Mouse (Mus musculus) megakaryocyte, embryonic 14.5 days (primary cell): Measurements from ENCODE around the gene Rpf2. TPM values are rescaled to one million over a fixed set of nuclear protein-coding genes. Genes with fewer than 3 reads are reported as not detected.

Experiments
- H3K27me3 ChIP-seq: replicated peaks from 2 replicates; pipeline ENCODE3; 2012; ENCODE audit warnings: inconsistent platforms
- H3K36me3 ChIP-seq: replicated peaks from 2 replicates; pipeline ENCODE3; 2012; ENCODE audit warnings: low read length, inconsistent platforms, mixed read lengths
- H3K4me1 ChIP-seq: 2 replicates; pipeline ENCODE4 v1.6.1; 2012; ENCODE audit warnings: inconsistent platforms
- H3K4me3 ChIP-seq: replicated peaks from 2 replicates; pipeline ENCODE3; 2012; ENCODE audit warnings: moderate library complexity, mild to moderate bottlenecking, inconsistent platforms
- H3K9me3 ChIP-seq: 2 replicates; pipeline ENCODE4 v1.6.1; 2012; ENCODE audit warnings: inconsistent platforms
- FLI1 ChIP-seq: IDR thresholded peaks from 2 replicates; pipeline ENCODE4 v1.6.1; 2012; ENCODE audit warnings: low read length, inconsistent platforms, mixed read lengths
- GATA1 ChIP-seq: IDR thresholded peaks from 3 replicates; pipeline ENCODE4 v1.6.1; 2012; ENCODE audit warnings: mixed read lengths, low read length, inconsistent platforms, borderline replicate concordance
- polyA plus RNA-seq: library from polyadenylated mRNA; stranded (reverse); fragments of >175 nt; gene quantifications from 2 replicates; pipeline ENCODE4 v1.2.3, GENCODE M21; 2012; ENCODE audit warnings: low replicate concordance; ENCODE audit not compliant: insufficient read depth

The Rpf2 gene
- polyA plus RNA-seq, 1 experiment, result 1.3 TPM

- no peaks in the 10 kb centered on the region for H3K9me3 ChIP-seq
Observed at GRCm38 (mm10) chr10:40250969-40251368, 4.1 kb upstream of the Rpf2 start.

GRCm38 (mm10) chr10:40249625-40250024 is 2.8 kb upstream of the Rpf2 start:
- Histone ChIP-seq H3K9me3 (no peaks in the 10 kb centered on the region), H3K4me1 (peaks cover 44% of the 10 kb centered on the region), H3K4me3 (peak overlapping the region; percentile 36), H3K36me3 (peaks cover 68% of the 10 kb centered on the region), H3K27me3 (no peaks in the 10 kb centered on the region)
- TF ChIP-seq FLI1 (no peak), GATA1 (no peak)

More at GRCm38 (mm10) chr10:40250969-40251368, 4.1 kb upstream of the Rpf2 start:
- H3K4me1 ChIP-seq, result peaks cover 42% of the 10 kb centered on the region
- H3K36me3 ChIP-seq, result peaks cover 72% of the 10 kb centered on the region
- no peak overlapping the region for H3K4me3 ChIP-seq
- TF ChIP-seq FLI1 (no peak), GATA1 (no peak)
- H3K27me3 ChIP-seq, result no peaks in the 10 kb centered on the region

- no peaks in the 10 kb centered on the region for H3K9me3 ChIP-seq
- H3K4me1 ChIP-seq, result peaks cover 62% of the 10 kb centered on the region
- peak overlapping the region; percentile 99 for H3K4me3 ChIP-seq
- no peaks in the 10 kb centered on the region for H3K27me3 ChIP-seq
- no peak for TF ChIP-seq GATA1
- no peak for TF ChIP-seq FLI1
- peaks cover 68% of the 10 kb centered on the region for H3K36me3 ChIP-seq
Observed at GRCm38 (mm10) chr10:40247166-40247716, 405 bp upstream of the Rpf2 start.

GRCm38 (mm10) chr10:40237826-40238225 is 9.0 kb downstream of the Rpf2 start:
- Histone ChIP-seq H3K36me3 (peaks cover 89% of the 10 kb centered on the region), H3K4me1 (peaks cover 12% of the 10 kb centered on the region), H3K4me3 (no peak overlapping the region), H3K27me3 (no peaks in the 10 kb centered on the region), H3K9me3 (no peaks in the 10 kb centered on the region)
- TF ChIP-seq GATA1 (no peak), FLI1 (no peak)

- Histone ChIP-seq H3K36me3 (peaks cover 92% of the 10 kb centered on the region), H3K4me1 (peaks cover 23% of the 10 kb centered on the region)
Observed at GRCm38 (mm10) chr10:40233241-40233640, 13.6 kb downstream of the Rpf2 start.

GRCm38 (mm10) chr10:40232442-40232841 is 14.4 kb downstream of the Rpf2 start:
- TF ChIP-seq FLI1 (no peak), GATA1 (no peak)
- H3K27me3 ChIP-seq, result no peaks in the 10 kb centered on the region
- no peaks in the 10 kb centered on the region for H3K9me3 ChIP-seq
- peaks cover 23% of the 10 kb centered on the region for H3K4me1 ChIP-seq
- H3K4me3 ChIP-seq, result peak overlapping the region; percentile 20
- H3K36me3 ChIP-seq, result peaks cover 92% of the 10 kb centered on the region

More at GRCm38 (mm10) chr10:40233241-40233640, 13.6 kb downstream of the Rpf2 start:
- TF ChIP-seq FLI1 (no peak), GATA1 (no peak)
- no peaks in the 10 kb centered on the region for H3K27me3 ChIP-seq
- no peak overlapping the region for H3K4me3 ChIP-seq
- no peaks in the 10 kb centered on the region for H3K9me3 ChIP-seq

- H3K9me3 ChIP-seq, result no peaks in the 10 kb centered on the region
- H3K4me3 ChIP-seq, result no peak overlapping the region
- no peak for TF ChIP-seq FLI1
- TF ChIP-seq GATA1, result no peak
- H3K27me3 ChIP-seq, result no peaks in the 10 kb centered on the region
- H3K36me3 ChIP-seq, result peaks cover 92% of the 10 kb centered on the region
- peaks cover 23% of the 10 kb centered on the region for H3K4me1 ChIP-seq
Observed at GRCm38 (mm10) chr10:40229725-40230124, 17.1 kb downstream of the Rpf2 start.

GRCm38 (mm10) chr10:40227660-40228303 is 19.1 kb downstream of the Rpf2 start:
- TF ChIP-seq FLI1, result no peak
- TF ChIP-seq GATA1, result no peak
- H3K9me3 ChIP-seq, result no peaks in the 10 kb centered on the region; the same call in 1 of the 2 replicates
- H3K27me3 ChIP-seq, result no peaks in the 10 kb centered on the region
- peaks cover 15% of the 10 kb centered on the region for H3K4me1 ChIP-seq
- H3K4me3 ChIP-seq, result no peak overlapping the region
- H3K36me3 ChIP-seq, result peaks cover 92% of the 10 kb centered on the region

- H3K9me3 ChIP-seq, result peaks cover 18% of the 10 kb centered on the region
- H3K4me3 ChIP-seq, result no peak overlapping the region
- peaks cover 33% of the 10 kb centered on the region for H3K36me3 ChIP-seq
- TF ChIP-seq GATA1, result no peak
- TF ChIP-seq FLI1, result no peak
- no peaks in the 10 kb centered on the region for H3K4me1 ChIP-seq
- no peaks in the 10 kb centered on the region for H3K27me3 ChIP-seq
Observed at GRCm38 (mm10) chr10:40218874-40219273, 28.0 kb downstream of the Rpf2 start.

- TF ChIP-seq GATA1, result no peak
- no peak for TF ChIP-seq FLI1
Observed at GRCm38 (mm10) chr10:40212443-40213169, 34.2 kb downstream of the Rpf2 start.

More at GRCm38 (mm10) chr10:40212443-40213169, 34.2 kb downstream of the Rpf2 start:
- H3K9me3 ChIP-seq, result no peaks in the 10 kb centered on the region
- H3K27me3 ChIP-seq, result no peaks in the 10 kb centered on the region
- peak overlapping the region; percentile 81 for H3K4me3 ChIP-seq
- H3K36me3 ChIP-seq, result no peaks in the 10 kb centered on the region
- peaks cover 9% of the 10 kb centered on the region for H3K4me1 ChIP-seq
